Mouse (Mus musculus) heart, adult 2 months (tissue): ENCODE data around the gene Rras.
A peak's percentile ranks its signal among the peaks of the same experiment; 100 is the strongest.

Experiments used
- CTCF ChIP-seq: fragments of 200-600 bp; IDR thresholded peaks from 2 replicates; pipeline ENCODE4 v1.8.1; 2022; ENCODE audit warnings: antibody characterized with exemption, mild to moderate bottlenecking, moderate library complexity
- POLR2A ChIP-seq: fragments of 200-500 bp; IDR thresholded peaks from 2 replicates; pipeline ENCODE4 v1.6.1; 2011; ENCODE audit warnings: mild to moderate bottlenecking, low read depth, low read length, control low read depth; ENCODE audit not compliant: insufficient read depth

DNA sequence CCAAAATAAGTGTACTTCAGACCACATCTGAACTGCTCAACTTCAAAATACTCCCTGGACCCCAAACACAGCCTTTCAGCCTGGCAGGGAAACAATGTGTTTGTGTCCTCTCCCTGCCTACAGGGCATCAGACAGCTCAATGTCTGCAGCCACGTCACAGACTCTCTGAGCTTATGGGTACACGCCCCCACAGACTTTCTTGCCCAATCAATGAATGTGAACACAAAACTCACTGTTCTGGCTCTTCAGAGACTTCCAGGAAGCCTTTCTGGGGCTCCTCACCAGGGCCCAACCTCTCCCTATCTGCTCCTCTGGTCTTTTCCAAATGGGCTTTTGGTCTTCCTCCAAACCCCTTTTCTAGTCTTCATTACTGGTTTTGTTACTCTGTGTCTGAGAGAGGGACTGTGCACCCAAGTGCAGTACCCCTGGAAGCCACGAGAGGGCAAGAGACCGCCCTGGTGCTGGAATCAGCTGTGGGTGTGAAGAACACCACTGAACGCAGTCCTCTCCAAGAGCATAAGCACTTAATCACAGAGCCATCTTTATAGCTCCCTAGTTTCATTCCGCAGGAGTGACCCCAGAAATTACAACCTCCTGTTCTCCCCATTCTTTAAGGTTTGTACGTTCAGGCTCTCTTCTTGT lies 20.1 kb downstream of the Rras start:
- TF ChIP-seq POLR2A (no peak), CTCF (peak; percentile 86)
